Mouse (Mus musculus): ENCODE measurements around the gene Ppp2r2d.

- no peak for TF ChIP-seq CTCF (IDR thresholded peaks at IDR 0.05; ENCODE audit: control insufficient read depth, insufficient read depth, insufficient read length)
- no peak for TF ChIP-seq MAX (IDR thresholded peaks at IDR 0.05)
- TF ChIP-seq MYOG (IDR thresholded peaks at IDR 0.05; ENCODE audit: control insufficient read depth, extremely low read depth, insufficient read length), result no peak
- TF ChIP-seq FOSL1 (IDR thresholded peaks at IDR 0.05; ENCODE audit: insufficient read depth, low read length, poor library complexity, severe bottlenecking), result no peak
- no peak for TF ChIP-seq CEBPB (IDR thresholded peaks at IDR 0.05; ENCODE audit: low read depth)
- TF ChIP-seq MYOD1 (IDR thresholded peaks at IDR 0.05; ENCODE audit: control insufficient read depth, insufficient read length, low read depth), result no peak
Measured at GRCm38 (mm10) chr7:138898743-138899142, 52.9 kb downstream of the Ppp2r2d start.

Data from C2C12 (cell line).